Mouse (Mus musculus) layer of hippocampus, adult 11-12 months (tissue): ENCODE data around the gene Dnah2.
A peak's percentile ranks its signal among the peaks of the same experiment; 100 is the strongest.

Source experiments
- DNase-seq: peaks from one replicate; pipeline ENCODE4 v3.0.0; 2022; ENCODE audit warnings: low spot score

Dnah2 gene

GRCm38 (mm10) chr11:69406867-69407723 lies 141.8 kb downstream of the Dnah2 start:
- no peak for DNase-seq

- no peak for DNase-seq
Observed at GRCm38 (mm10) chr11:69406282-69406681, 142.6 kb downstream of the Dnah2 start.

- no peak for DNase-seq
Observed at GRCm38 (mm10) chr11:69405397-69406200, 143.3 kb downstream of the Dnah2 start.

DNA sequence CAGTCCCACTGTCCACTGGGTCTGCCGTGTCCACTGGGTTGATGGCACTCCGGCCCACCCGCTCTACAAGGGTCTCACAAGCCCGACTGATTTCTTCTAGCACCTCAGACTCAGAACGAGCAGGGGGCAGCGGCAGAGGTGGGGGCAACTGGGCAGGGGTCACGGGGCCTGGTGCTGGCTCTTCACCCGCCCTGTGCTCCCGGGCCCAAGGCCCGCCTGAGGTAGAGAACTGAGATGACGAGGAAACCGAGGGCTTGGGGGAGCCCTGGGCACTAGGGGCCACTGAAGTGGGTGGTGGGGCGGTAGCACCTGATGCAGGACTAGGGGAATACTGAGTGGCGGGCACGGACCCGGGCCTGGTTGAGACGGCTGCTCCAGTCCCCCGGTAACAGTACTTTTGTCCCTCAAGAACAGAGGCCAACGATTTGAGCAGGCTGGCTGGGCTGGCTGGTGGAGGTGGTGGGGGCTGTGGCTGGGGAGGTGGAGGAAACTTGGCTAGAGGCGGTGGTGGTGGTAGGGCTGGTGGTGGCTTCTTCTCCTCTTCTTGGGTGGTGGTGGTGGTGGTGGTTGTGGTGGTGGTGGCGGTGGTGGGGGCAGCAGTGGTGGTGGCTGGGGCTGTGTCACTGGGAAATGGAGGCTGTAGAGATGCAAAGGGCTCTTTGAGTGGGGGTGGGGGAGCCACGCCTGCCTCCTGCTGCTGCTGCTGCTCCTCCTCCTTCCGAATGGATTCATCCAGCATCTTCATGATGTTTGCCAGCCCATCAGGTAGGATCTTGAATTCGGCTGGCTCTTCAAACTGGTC lies 144.1 kb downstream of the Dnah2 start:
- no peak for DNase-seq

DNA sequence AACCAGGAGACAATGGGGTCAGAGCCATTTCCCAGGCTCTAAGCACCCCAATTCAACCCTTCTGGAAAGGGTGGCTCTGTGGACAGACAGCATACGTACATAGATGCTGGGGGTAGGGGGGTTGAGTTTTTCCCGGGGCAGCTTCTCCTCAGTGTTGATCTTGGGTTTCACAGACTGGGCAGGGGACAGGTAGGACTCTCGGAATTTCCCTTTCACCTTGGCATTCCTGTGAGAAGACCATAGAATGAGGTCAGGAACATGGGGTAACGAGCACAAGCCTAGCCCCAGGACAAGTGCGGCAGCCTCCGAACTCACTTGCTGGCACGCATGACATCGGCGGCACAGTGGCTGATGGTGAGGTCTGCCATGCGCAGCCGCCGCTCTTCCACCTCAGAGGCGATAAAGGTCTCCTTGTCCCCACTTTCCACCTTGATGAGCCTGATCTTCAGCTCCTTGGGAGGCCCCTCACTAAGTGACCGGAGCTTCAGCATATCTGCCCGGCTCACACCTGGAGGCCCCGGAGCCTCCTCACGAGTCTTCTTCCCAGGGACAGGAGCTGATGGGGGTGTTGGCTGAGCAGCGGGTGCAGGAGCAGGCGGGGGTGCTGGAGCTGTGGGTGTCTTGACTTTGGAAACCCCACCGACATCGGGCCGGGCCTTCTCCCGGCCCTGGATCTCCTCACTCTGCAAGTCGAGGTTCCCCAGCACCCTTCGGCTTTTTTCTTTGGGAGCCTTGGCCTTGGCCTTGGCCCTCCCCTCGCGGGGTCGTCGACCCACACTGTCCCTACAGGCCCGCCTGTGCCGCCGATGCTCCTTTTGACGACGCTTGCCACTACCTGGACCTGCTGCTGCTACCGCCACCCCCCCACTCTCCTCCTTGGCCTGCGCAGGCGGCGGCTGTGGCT lies 145.0 kb downstream of the Dnah2 start:
- DNase-seq = no peak

DNA sequence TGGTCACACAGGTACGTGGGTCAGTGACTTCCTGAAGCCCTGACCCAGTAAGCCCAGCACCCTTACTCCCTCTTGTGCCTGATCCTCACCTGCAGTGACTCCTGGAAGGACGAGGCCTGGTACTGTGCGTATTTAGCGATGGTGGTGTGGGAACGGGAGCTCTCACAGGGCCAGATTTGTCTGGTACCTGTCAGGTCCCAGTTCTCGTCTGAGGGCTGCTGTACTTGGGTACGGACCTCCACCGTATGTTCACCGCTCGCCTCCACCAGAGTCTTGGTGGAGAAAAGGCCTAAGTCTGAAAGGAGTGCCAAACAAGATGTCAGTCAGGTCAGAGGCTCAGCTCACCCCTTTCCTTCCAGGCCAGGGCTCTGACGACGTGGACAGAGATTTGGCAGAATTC lies 146.9 kb downstream of the Dnah2 start:
- no peak for DNase-seq

DNA sequence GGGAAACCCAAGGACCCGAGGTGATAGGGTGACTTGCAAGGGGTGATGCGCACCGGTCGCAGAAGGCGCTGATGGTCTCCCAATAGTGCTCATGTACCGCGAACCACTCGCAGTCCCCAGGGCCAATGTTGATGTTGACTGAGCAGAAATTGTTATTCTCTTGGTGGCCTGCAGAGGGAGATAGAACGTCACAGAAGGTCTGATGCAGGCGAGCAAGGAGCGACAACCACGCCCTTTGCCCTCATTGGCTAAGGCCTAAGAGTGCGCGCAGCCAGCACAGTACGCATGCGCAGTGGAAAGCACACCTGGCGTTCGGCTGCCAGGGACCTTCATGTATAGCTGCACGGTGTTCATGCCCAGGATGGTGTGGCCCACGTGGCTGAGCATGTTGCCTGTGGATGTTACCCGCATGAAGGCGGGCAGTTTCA lies 147.7 kb downstream of the Dnah2 start:
- DNase-seq = peak; percentile 92

- no peak for DNase-seq
Observed at GRCm38 (mm10) chr11:69400083-69400850, 148.6 kb downstream of the Dnah2 start.

DNA sequence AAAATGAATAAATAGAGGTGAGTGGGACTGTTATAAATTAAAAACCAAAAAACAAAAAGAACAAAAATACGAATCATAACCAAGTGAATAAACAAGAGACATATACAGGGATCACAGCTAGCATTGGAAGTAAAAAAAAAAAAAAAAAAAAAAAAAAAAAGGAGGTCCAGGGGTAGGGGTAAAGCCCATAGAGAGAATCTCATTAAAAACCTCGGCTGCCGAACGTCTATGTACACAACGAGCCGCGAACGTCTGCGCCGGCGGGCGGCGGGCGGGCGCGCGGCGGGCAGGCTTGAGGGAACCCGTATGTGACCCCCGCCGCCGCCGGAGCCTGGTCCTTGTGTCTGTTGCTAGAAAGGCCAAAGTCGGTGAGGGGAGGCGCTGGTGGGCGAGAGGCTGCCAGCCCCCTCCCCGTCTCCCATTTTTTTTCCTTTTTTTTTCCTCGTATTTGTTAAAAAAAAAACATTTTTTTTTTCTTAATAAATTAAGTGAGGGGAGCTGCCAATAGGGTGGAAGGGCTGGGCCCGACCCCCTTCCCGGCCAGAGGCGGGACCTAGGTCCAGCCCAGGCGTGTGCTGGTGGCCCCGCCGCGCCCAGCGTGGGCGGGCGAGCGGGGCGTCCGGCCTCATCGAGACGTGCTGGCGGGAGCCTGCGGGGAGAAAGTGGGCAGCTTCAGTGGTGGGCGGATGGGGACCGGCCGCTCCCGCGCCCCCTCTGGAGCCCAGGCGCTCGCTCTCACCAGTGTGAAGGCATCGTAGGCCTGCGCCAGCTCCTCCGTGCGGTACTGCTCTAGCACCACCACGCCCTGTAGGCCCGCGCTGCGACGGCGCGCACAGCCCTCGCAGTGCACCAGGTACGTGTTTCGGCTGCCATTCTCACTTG lies 149.5 kb downstream of the Dnah2 start:
- DNase-seq = no peak

DNA sequence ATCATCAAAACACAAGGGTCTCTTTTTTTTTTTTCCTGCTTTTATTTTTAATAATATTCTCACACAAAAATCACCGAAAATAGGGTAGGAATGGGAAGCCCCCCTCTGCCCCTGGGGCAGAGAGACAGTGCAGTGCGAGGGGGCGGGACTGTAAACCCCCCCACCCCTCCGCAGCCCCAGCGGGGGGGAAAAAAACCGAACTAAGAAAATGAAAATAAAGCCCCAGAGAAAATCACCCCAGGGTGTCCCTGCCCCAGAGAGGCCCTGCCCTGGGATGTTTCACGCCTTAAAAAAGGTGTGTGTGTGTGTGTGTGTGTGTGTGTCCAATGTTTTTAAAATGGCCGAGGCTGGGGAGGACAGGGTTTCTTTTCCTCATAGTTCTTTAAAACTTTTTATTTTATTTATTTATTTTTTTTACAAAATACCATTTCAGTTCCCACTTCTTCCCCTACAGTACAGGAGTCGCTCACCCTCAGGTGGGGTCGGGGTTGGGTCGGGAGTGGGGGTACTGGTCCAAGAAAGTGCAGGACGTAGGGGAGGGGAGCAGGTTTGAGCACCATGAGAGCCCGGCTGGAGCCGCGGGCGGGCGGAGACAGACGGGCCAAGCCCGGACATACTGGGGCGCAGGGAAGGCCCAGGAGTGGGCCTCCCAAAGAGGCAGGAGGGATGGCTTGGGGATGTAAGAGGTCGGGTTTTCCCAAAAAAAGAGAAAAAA lies 150.3 kb downstream of the Dnah2 start:
- no peak for DNase-seq

GRCm38 (mm10) chr11:69398059-69398458 lies 150.9 kb downstream of the Dnah2 start, which contains the start of gene Tmem88:
Tmem88 (minus strand) TSS chr11:69398234.
- DNase-seq = peak; percentile 24

- no peak for DNase-seq
Observed at GRCm38 (mm10) chr11:69397581-69398057, 151.3 kb downstream of the Dnah2 start.

DNA sequence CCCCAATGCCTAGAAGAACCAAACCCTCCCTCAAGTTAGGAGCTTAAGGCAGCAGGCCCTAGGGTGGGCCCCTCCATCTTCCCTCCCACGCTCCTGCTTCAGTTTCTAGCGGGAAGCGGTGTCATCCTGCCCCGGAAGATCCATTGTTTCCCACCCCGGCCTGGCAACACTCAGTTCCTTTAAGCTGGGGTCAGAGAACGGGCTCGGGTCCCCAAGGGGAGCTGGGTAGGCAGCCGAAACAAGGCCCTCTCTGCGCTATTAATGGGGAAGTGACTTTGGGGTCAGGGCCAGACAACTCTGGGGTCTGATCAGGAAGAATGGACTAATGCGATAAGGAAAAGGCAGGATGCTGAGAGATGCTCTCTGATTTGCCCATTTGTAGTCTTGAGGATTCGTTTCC lies 152.1 kb downstream of the Dnah2 start:
- DNase-seq = no peak

DNA sequence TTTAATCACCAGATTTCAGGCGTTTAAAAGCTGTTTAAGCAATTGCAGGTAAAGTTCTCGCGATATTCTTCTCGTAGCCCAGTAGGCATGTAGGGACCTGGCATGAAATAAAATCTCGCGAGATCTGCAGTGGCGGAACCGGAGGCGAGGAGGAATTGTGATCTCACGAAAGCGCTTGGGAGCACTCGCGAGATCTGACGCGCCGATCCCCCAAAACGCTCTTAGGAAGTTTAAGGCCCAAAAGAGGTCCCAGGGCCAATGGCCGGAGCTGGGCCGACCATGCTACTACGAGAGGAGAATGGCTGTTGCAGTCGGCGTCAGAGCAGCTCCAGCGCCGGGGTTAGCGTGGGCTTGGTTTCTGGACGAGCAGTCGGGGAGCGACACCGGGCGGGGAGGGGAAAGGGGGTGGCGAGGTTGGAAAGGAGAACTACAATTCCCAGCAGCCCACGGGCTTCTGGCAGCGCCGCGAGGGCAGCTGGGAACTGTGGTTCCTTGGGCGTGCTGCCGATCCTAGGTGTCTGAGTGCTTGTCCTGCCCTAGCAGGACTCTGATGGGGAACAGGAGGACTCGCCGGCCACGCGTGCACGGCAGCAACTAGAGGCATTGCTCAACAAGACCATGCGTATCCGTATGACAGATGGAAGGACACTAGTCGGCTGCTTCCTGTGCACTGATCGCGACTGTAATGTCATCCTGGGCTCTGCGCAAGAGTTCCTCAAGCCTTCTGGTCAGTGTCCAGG lies 153.1 kb downstream of the Dnah2 start:
- peak; percentile 99 for DNase-seq

DNA sequence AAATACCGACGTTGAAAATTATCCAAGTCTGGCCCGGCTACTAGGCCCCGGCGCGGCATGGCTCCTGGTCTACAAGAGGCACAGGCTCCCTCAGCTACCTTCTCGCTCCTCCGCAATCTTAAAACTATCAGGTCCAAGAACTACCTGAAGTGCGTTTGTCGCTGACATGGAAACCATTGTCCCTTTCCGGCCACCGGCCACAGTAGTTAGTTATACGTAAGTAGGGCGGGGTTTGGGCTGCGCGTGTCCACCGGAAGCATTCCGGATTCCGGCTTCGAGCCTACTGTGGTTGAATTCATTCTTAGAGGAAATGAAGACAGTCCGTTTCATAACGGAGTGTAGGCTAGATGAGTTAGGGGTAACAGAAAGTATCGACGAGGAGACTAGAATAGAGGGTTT lies 153.7 kb downstream of the Dnah2 start, which contains the start of the genes Naa38 and Cyb5d1:
Gene Naa38 (plus strand): TSS at position 253 of the 399 bp plus-strand sequence.
Gene Cyb5d1 (minus strand): TSS at position 397 of the 399 bp plus-strand sequence.
- peak; percentile 93 for DNase-seq

DNA sequence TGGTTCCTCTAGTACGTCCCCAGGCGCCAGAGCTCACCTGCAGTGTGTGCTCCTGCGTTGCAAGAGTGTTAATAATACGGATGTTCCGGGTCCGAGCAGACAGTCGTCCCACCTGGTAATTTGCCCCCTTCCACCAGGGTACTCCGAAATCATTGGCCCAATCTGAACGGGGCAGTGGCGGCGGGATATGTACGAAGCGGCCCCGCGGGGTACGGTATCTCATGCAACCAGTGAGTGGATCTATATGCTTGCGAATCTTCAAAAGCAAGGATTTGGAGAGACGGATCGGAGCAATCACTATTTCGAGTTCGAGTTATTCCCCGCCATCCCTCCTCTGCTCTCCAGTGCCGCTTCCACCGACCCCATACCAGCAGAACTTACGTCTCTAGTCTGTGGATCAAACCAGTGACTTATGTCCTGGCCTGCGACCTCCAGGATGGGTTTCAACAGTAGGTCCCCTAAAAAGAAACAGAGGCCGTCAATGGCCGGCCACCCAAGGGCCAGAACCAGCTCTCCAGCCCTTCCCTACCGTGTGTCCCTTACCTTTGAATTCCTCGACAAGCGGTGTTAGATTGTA lies 154.2 kb downstream of the Dnah2 start:
- peak; percentile 18 for DNase-seq

- peak; percentile 87 for DNase-seq
Observed at GRCm38 (mm10) chr11:69390400-69391034, 158.4 kb downstream of the Dnah2 start.
